Mouse (Mus musculus): ENCODE data around the gene Zfp541. TPM values are rescaled to one million over a fixed set of nuclear protein-coding genes. Genes with fewer than 3 reads are reported as not detected.

The Zfp541 gene
- polyA plus RNA-seq, 1 experiment from 2014 or later: 0.12 TPM

- WGBS: 67% methylated on average over 4 of the region's 4 CpGs
- Histone ChIP-seq H3K4me1 (ENCODE audit: control insufficient read depth, insufficient read depth, low read length) (no peaks in the 10 kb centered on the region), H3K9me3 (ENCODE audit: control insufficient read depth, low read depth, low read length) (no peaks in the 10 kb centered on the region), H3K4me2 (replicated peaks; ENCODE audit: low read depth, low read length) (no peak overlapping the region), H3K27ac (ENCODE audit: low read length) (no peak overlapping the region), H3K9ac (replicated peaks; ENCODE audit: low read depth, low read length) (no peak overlapping the region), H3K36me3 (ENCODE audit: control insufficient read depth, insufficient read depth, low read length) (no peaks in the 10 kb centered on the region), H3K27me3 (ENCODE audit: control insufficient read depth, insufficient read depth, low read length) (no peaks in the 10 kb centered on the region), H3K4me3 (ENCODE audit: low read depth, low read length) (no peak overlapping the region)
- ATAC-seq (ENCODE audit: insufficient number of reproducible peaks, insufficient read depth, low FRiP score, low read depth): no peak
Observed at GRCm38 (mm10) chr7:16083361-16083760, 21.7 kb downstream of the Zfp541 start.

DNA sequence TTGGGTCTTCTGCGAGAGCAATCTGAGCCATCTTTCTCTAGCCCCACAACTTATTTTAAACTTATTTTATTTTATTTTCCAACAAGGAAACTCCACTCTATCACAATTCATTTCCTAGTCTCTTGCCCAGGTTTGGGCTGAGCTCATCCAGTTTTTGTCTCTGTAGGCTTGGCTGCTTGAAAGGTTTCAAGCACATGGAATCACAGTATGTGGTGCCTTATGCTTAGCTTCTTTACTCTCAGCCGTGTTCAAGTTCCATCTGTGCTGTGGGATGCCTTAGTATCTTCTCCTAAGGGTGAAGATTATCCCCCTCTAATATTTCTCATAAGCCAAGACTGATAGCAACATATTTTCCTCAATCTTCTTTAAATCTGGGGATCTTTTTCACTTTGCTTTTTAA, 26.0 kb downstream of the Zfp541 start:
- no peak for ATAC-seq (ENCODE audit: insufficient number of reproducible peaks, insufficient read depth, low FRiP score, low read depth)
- no peaks in the 10 kb centered on the region for H3K27me3 ChIP-seq (ENCODE audit: control insufficient read depth, insufficient read depth, low read length)
- H3K4me2 ChIP-seq (replicated peaks; ENCODE audit: low read depth, low read length): no peak overlapping the region
- H3K36me3 ChIP-seq (ENCODE audit: control insufficient read depth, insufficient read depth, low read length): no peaks in the 10 kb centered on the region
- no peak overlapping the region for H3K27ac ChIP-seq (ENCODE audit: low read length)
- H3K4me3 ChIP-seq (ENCODE audit: low read depth, low read length): no peak overlapping the region
- no peak overlapping the region for H3K9ac ChIP-seq (replicated peaks; ENCODE audit: low read depth, low read length)
- no peaks in the 10 kb centered on the region for H3K9me3 ChIP-seq (ENCODE audit: control insufficient read depth, low read depth, low read length)
- 80% methylated on average over 2 of the region's 2 CpGs for WGBS
- no peaks in the 10 kb centered on the region for H3K4me1 ChIP-seq (ENCODE audit: control insufficient read depth, insufficient read depth, low read length)

GRCm38 (mm10) chr7:16094592-16094991, 33.0 kb downstream of the Zfp541 start:
- no peak overlapping the region for H3K4me3 ChIP-seq (ENCODE audit: low read depth, low read length)
- H3K9ac ChIP-seq (replicated peaks; ENCODE audit: low read depth, low read length): no peak overlapping the region
- no peaks in the 10 kb centered on the region for H3K36me3 ChIP-seq (ENCODE audit: control insufficient read depth, insufficient read depth, low read length)
- WGBS: 64% methylated on average over 3 of the region's 3 CpGs
- H3K4me1 ChIP-seq (ENCODE audit: control insufficient read depth, insufficient read depth, low read length): peaks cover 5% of the 10 kb centered on the region
- H3K9me3 ChIP-seq (ENCODE audit: control insufficient read depth, low read depth, low read length): no peaks in the 10 kb centered on the region
- H3K27me3 ChIP-seq (ENCODE audit: control insufficient read depth, insufficient read depth, low read length): no peaks in the 10 kb centered on the region
- ATAC-seq (ENCODE audit: insufficient number of reproducible peaks, insufficient read depth, low FRiP score, low read depth): no peak
- no peak overlapping the region for H3K27ac ChIP-seq (ENCODE audit: low read length)
- H3K4me2 ChIP-seq (replicated peaks; ENCODE audit: low read depth, low read length): no peak overlapping the region

DNA sequence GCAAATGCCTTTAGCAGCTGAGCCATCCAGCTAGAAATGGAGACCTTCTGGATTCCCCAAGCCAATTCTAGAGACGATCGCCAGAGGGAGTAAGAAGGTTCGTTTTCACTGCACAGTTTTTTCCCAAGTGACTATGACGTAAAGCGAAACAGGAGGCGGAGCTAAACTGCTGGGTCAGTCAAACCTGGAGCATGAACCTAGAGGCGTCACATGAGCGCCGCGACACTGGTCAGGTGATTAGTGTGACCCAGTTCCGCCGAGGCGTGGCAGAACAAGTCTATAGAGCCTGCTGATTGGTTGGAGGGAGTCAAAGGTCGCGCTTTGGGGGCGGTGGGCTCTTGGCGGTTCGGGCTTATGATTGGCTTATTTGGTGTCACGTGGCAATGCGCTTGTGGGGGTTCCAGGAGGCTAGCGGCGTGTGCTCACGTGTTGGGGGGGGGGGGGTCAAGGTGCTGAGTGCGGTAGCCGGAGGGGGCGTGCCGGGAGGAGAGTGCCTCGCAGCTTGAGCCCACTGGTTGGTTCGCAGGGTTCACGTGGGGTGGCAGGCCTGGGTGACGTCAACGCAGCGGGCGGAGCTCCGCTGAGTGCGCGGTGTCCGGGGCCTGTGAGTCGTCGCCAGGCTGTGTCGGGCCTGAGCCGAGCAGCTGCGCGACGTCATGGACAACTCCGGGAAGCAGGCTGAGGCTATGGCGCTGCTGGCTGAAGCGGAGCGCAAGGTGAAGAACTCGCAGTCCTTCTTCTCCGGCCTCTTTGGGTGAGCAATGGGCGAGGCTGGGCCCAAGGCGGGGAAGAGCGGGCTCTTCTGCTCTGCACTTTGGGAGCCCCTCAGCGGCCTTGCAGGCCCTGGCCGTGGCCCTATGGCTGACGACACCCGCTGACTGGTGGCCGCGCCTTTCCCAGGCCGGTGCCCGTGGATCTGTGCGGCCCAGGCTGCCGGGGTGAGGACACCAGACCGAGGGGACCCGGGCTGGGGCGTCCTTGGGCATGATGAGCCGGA, 36.7 kb downstream of the Zfp541 start, which contains the start of gene Napa:
Gene Napa (plus strand): TSS at position 438 of the 997 bp plus-strand sequence.
- no peaks in the 10 kb centered on the region for H3K9me3 ChIP-seq (ENCODE audit: control insufficient read depth, low read depth, low read length)
- peak within 1 kb of the TSS; percentile 99 for H3K9ac ChIP-seq (replicated peaks; ENCODE audit: low read depth, low read length)
- peaks cover 11% of the 10 kb centered on the region for H3K4me1 ChIP-seq (ENCODE audit: control insufficient read depth, insufficient read depth, low read length)
- H3K36me3 ChIP-seq (ENCODE audit: control insufficient read depth, insufficient read depth, low read length): peaks cover 7% of the 10 kb centered on the region; the same call in 1 of the 2 replicates
- H3K4me3 ChIP-seq (ENCODE audit: low read depth, low read length): peak within 1 kb of the TSS; percentile 100
- no peaks in the 10 kb centered on the region for H3K27me3 ChIP-seq (ENCODE audit: control insufficient read depth, insufficient read depth, low read length)
- peak within 1 kb of the TSS; percentile 79 for H3K4me2 ChIP-seq (replicated peaks; ENCODE audit: low read depth, low read length)
- under 1% methylated on average over 66 of the region's 68 CpGs for WGBS
- H3K27ac ChIP-seq (ENCODE audit: low read length): peak within 1 kb of the TSS; percentile 88
- ATAC-seq (ENCODE audit: insufficient number of reproducible peaks, insufficient read depth, low FRiP score, low read depth): peak; percentile 99

DNA sequence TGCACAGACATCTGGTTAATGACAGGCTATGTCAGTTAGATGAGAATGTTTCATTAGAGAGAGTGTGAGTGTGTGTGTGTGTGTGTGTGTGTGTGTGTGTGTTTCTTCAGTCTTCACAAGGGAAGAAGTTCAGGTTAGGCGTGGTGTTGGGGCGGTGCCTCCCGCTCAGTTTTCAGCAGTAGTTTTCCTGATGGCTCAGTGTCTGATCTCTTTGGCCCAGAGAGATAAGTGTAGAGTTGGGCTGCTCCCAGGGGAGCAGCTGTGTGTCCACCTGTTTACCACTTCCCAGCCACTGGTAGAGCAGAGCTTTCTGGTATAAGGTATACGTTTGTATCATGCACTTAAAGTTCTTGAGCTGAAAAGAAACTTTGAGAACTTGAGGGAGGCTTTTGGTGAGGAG, 38.3 kb downstream of the Zfp541 start:
- Histone ChIP-seq H3K27ac (ENCODE audit: low read length) (no peak overlapping the region), H3K9me3 (ENCODE audit: control insufficient read depth, low read depth, low read length) (no peaks in the 10 kb centered on the region), H3K9ac (replicated peaks; ENCODE audit: low read depth, low read length) (no peak overlapping the region; the same call in 1 of the 2 replicates), H3K27me3 (ENCODE audit: control insufficient read depth, insufficient read depth, low read length) (no peaks in the 10 kb centered on the region), H3K4me1 (ENCODE audit: control insufficient read depth, insufficient read depth, low read length) (peaks cover 11% of the 10 kb centered on the region), H3K4me2 (replicated peaks; ENCODE audit: low read depth, low read length) (peak overlapping the region; percentile 79; the same call in 1 of the 2 replicates), H3K36me3 (ENCODE audit: control insufficient read depth, insufficient read depth, low read length) (peaks cover 9% of the 10 kb centered on the region; the same call in 1 of the 2 replicates), H3K4me3 (ENCODE audit: low read depth, low read length) (peak overlapping the region; percentile 100; the same call in 1 of the 2 replicates)
- ATAC-seq (ENCODE audit: insufficient number of reproducible peaks, insufficient read depth, low FRiP score, low read depth): no peak
- 86% methylated on average over 4 of the region's 4 CpGs for WGBS

DNA sequence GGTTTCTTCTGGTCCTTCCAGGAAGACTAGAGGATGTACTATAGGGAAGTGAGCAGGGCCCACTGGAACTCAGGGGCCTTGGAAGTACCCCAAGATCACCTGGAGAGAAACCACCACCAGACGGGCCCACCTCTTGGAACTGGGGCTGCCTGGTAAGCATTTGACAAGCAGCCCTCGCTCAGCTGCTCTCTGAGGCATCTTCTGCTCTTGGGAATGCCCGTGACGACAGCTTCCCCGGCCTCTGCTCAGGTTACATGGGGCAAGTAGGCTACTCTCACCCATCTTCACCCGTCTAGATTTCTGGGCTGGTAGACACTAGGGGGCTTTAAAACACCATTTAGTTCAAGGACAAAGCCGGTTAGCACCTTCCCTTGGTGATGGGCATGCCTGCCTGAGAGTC, 39.5 kb downstream of the Zfp541 start:
- H3K4me1 ChIP-seq (ENCODE audit: control insufficient read depth, insufficient read depth, low read length): peaks cover 11% of the 10 kb centered on the region
- no peak for ATAC-seq (ENCODE audit: insufficient number of reproducible peaks, insufficient read depth, low FRiP score, low read depth)
- 78% methylated on average over 7 of the region's 7 CpGs for WGBS
- H3K9me3 ChIP-seq (ENCODE audit: control insufficient read depth, low read depth, low read length): no peaks in the 10 kb centered on the region
- H3K9ac ChIP-seq (replicated peaks; ENCODE audit: low read depth, low read length): no peak overlapping the region
- H3K36me3 ChIP-seq (ENCODE audit: control insufficient read depth, insufficient read depth, low read length): peaks cover 15% of the 10 kb centered on the region; the same call in 1 of the 2 replicates
- no peak overlapping the region for H3K27ac ChIP-seq (ENCODE audit: low read length)
- H3K4me2 ChIP-seq (replicated peaks; ENCODE audit: low read depth, low read length): no peak overlapping the region
- H3K4me3 ChIP-seq (ENCODE audit: low read depth, low read length): no peak overlapping the region
- H3K27me3 ChIP-seq (ENCODE audit: control insufficient read depth, insufficient read depth, low read length): no peaks in the 10 kb centered on the region

- Histone ChIP-seq H3K27ac (ENCODE audit: low read length) (no peak overlapping the region), H3K4me2 (replicated peaks; ENCODE audit: low read depth, low read length) (no peak overlapping the region), H3K4me3 (ENCODE audit: low read depth, low read length) (no peak overlapping the region), H3K4me1 (ENCODE audit: control insufficient read depth, insufficient read depth, low read length) (peaks cover 11% of the 10 kb centered on the region), H3K27me3 (ENCODE audit: control insufficient read depth, insufficient read depth, low read length) (no peaks in the 10 kb centered on the region), H3K36me3 (ENCODE audit: control insufficient read depth, insufficient read depth, low read length) (peaks cover 15% of the 10 kb centered on the region; the same call in 1 of the 2 replicates), H3K9me3 (ENCODE audit: control insufficient read depth, low read depth, low read length) (no peaks in the 10 kb centered on the region), H3K9ac (replicated peaks; ENCODE audit: low read depth, low read length) (no peak overlapping the region)
- no peak for ATAC-seq (ENCODE audit: insufficient number of reproducible peaks, insufficient read depth, low FRiP score, low read depth)
- 73% methylated on average over 15 of the region's 15 CpGs for WGBS
Observed at GRCm38 (mm10) chr7:16101726-16102475, 40.3 kb downstream of the Zfp541 start.

GRCm38 (mm10) chr7:16102686-16103226, 41.1 kb downstream of the Zfp541 start:
- H3K36me3 ChIP-seq (ENCODE audit: control insufficient read depth, insufficient read depth, low read length): peaks cover 20% of the 10 kb centered on the region; the same call in 1 of the 2 replicates
- WGBS: 81% methylated on average over 5 of the region's 5 CpGs
- H3K9me3 ChIP-seq (ENCODE audit: control insufficient read depth, low read depth, low read length): no peaks in the 10 kb centered on the region
- no peaks in the 10 kb centered on the region for H3K27me3 ChIP-seq (ENCODE audit: control insufficient read depth, insufficient read depth, low read length)
- no peak overlapping the region for H3K27ac ChIP-seq (ENCODE audit: low read length)
- ATAC-seq (ENCODE audit: insufficient number of reproducible peaks, insufficient read depth, low FRiP score, low read depth): no peak
- peaks cover 11% of the 10 kb centered on the region for H3K4me1 ChIP-seq (ENCODE audit: control insufficient read depth, insufficient read depth, low read length)
- H3K9ac ChIP-seq (replicated peaks; ENCODE audit: low read depth, low read length): no peak overlapping the region
- no peak overlapping the region for H3K4me2 ChIP-seq (replicated peaks; ENCODE audit: low read depth, low read length)
- no peak overlapping the region for H3K4me3 ChIP-seq (ENCODE audit: low read depth, low read length)

Data from stomach, embryonic 14.5 days (tissue).